Mouse (Mus musculus) 3T3-L1 (cell line): ENCODE measurements around the gene Mpped2.

Source experiments
- DNase-seq: peaks from one replicate; pipeline ENCODE4 v3.0.0-alpha.2; 2015; ENCODE audit warnings: low read depth, low spot score

The Mpped2 gene

GRCm38 (mm10) chr2:106705664-106706063 is 12.6 kb downstream of the Mpped2 start:
- DNase-seq = no peak

- DNase-seq = no peak
These were observed 14.1 kb downstream of the Mpped2 start for GRCm38 (mm10) chr2:106707136-106707535.

GRCm38 (mm10) chr2:106710862-106711477 is 17.9 kb downstream of the Mpped2 start:
- no peak for DNase-seq

GRCm38 (mm10) chr2:106711506-106711905 is 18.4 kb downstream of the Mpped2 start:
- DNase-seq = no peak

GRCm38 (mm10) chr2:106713151-106713550 is 20.1 kb downstream of the Mpped2 start:
- DNase-seq = peak; percentile 6

GRCm38 (mm10) chr2:106715674-106716364 is 22.8 kb downstream of the Mpped2 start:
- no peak for DNase-seq

- no peak for DNase-seq
These were observed 23.3 kb downstream of the Mpped2 start for GRCm38 (mm10) chr2:106716365-106716717.

GRCm38 (mm10) chr2:106718888-106719287 is 25.8 kb downstream of the Mpped2 start:
- DNase-seq = no peak

GRCm38 (mm10) chr2:106719434-106719833 is 26.4 kb downstream of the Mpped2 start:
- no peak for DNase-seq

- no peak for DNase-seq
These were observed 27.6 kb downstream of the Mpped2 start for GRCm38 (mm10) chr2:106720644-106721043.

GRCm38 (mm10) chr2:106722020-106722419 is 29.0 kb downstream of the Mpped2 start:
- no peak for DNase-seq

- DNase-seq = no peak
These were observed 37.0 kb downstream of the Mpped2 start for GRCm38 (mm10) chr2:106729951-106730564.

GRCm38 (mm10) chr2:106730608-106731007 is 37.5 kb downstream of the Mpped2 start:
- DNase-seq = no peak

GRCm38 (mm10) chr2:106731478-106731877 is 38.4 kb downstream of the Mpped2 start:
- DNase-seq = no peak

- no peak for DNase-seq
These were observed 39.1 kb downstream of the Mpped2 start for GRCm38 (mm10) chr2:106732171-106732570.

- no peak for DNase-seq
These were observed 40.3 kb downstream of the Mpped2 start for GRCm38 (mm10) chr2:106733396-106733795.

- no peak for DNase-seq
These were observed 40.9 kb downstream of the Mpped2 start for GRCm38 (mm10) chr2:106734004-106734403.

GRCm38 (mm10) chr2:106735211-106735610 is 42.1 kb downstream of the Mpped2 start:
- DNase-seq = no peak

GRCm38 (mm10) chr2:106735792-106736359 is 42.8 kb downstream of the Mpped2 start:
- no peak for DNase-seq

GRCm38 (mm10) chr2:106738951-106739350 is 45.9 kb downstream of the Mpped2 start:
- DNase-seq = no peak

- DNase-seq = no peak
These were observed 51.0 kb downstream of the Mpped2 start for GRCm38 (mm10) chr2:106744086-106744485.

- no peak for DNase-seq
These were observed 51.5 kb downstream of the Mpped2 start for GRCm38 (mm10) chr2:106744601-106745000.

- no peak for DNase-seq
These were observed 52.3 kb downstream of the Mpped2 start for GRCm38 (mm10) chr2:106745364-106745763.
